Mouse (Mus musculus): ENCODE results near the gene Slc6a19.
"Not testable (repeated sequence)": the region's sequence is repeated elsewhere in the genome, so short reads cannot be mapped to it uniquely, and the experiment has no call there.

The Slc6a19 gene

GRCm38 (mm10) chr13:73713204-73713603 is 8.5 kb upstream of the Slc6a19 start:
- DNase-seq (ENCODE audit: low read depth, low spot score), result no peak

- peak; percentile 56 for DNase-seq (ENCODE audit: low read depth, low spot score)
These were observed 7.6 kb upstream of the Slc6a19 start for GRCm38 (mm10) chr13:73712228-73712627.

GRCm38 (mm10) chr13:73711803-73712202 is 7.1 kb upstream of the Slc6a19 start:
- DNase-seq (ENCODE audit: low read depth, low spot score), result no peak

GRCm38 (mm10) chr13:73711221-73711620 is 6.6 kb upstream of the Slc6a19 start:
- no peak for DNase-seq (ENCODE audit: low read depth, low spot score)

- DNase-seq (ENCODE audit: low read depth, low spot score), result no peak
These were observed 4.8 kb upstream of the Slc6a19 start for GRCm38 (mm10) chr13:73709491-73709890.

- DNase-seq (ENCODE audit: low read depth, low spot score), result not testable (repeated sequence)
These were observed 1.2 kb downstream of the Slc6a19 start for GRCm38 (mm10) chr13:73703486-73703885.

GRCm38 (mm10) chr13:73702776-73703175 is 1.9 kb downstream of the Slc6a19 start:
- no peak for DNase-seq (ENCODE audit: low read depth, low spot score)

GRCm38 (mm10) chr13:73701161-73701883 is 3.3 kb downstream of the Slc6a19 start:
- no peak for DNase-seq (ENCODE audit: low read depth, low spot score)

- no peak for DNase-seq (ENCODE audit: low read depth, low spot score)
These were observed 4.1 kb downstream of the Slc6a19 start for GRCm38 (mm10) chr13:73700554-73700953.

- DNase-seq (ENCODE audit: low read depth, low spot score), result no peak
These were observed 5.0 kb downstream of the Slc6a19 start for GRCm38 (mm10) chr13:73699714-73700113.

GRCm38 (mm10) chr13:73696529-73696928 is 8.1 kb downstream of the Slc6a19 start:
- no peak for DNase-seq (ENCODE audit: low read depth, low spot score)

- no peak for DNase-seq (ENCODE audit: low read depth, low spot score)
These were observed 9.7 kb downstream of the Slc6a19 start for GRCm38 (mm10) chr13:73694972-73695371.

- DNase-seq (ENCODE audit: low read depth, low spot score), result no peak
These were observed 11.3 kb downstream of the Slc6a19 start for GRCm38 (mm10) chr13:73693333-73693732.

- DNase-seq (ENCODE audit: low read depth, low spot score), result peak; percentile 36
These were observed 12.3 kb downstream of the Slc6a19 start for GRCm38 (mm10) chr13:73692249-73692868.

- no peak for DNase-seq (ENCODE audit: low read depth, low spot score)
These were observed 15.7 kb downstream of the Slc6a19 start for GRCm38 (mm10) chr13:73688934-73689333.

- DNase-seq (ENCODE audit: low read depth, low spot score), result no peak
These were observed 17.1 kb downstream of the Slc6a19 start for GRCm38 (mm10) chr13:73687601-73688000.

- no peak for DNase-seq (ENCODE audit: low read depth, low spot score)
These were observed 19.2 kb downstream of the Slc6a19 start for GRCm38 (mm10) chr13:73685502-73685901.

- peak; percentile 8 for DNase-seq (ENCODE audit: low read depth, low spot score)
These were observed 20.3 kb downstream of the Slc6a19 start for GRCm38 (mm10) chr13:73684412-73684811.

- DNase-seq (ENCODE audit: low read depth, low spot score), result peak; percentile 18
These were observed 21.0 kb downstream of the Slc6a19 start for GRCm38 (mm10) chr13:73683682-73684081.

- no peak for DNase-seq (ENCODE audit: low read depth, low spot score)
These were observed 22.4 kb downstream of the Slc6a19 start for GRCm38 (mm10) chr13:73682226-73682625.

- DNase-seq (ENCODE audit: low read depth, low spot score), result peak; percentile 63
These were observed 24.3 kb downstream of the Slc6a19 start for GRCm38 (mm10) chr13:73680394-73680793.

GRCm38 (mm10) chr13:73679311-73679710 is 25.4 kb downstream of the Slc6a19 start:
- no peak for DNase-seq (ENCODE audit: low read depth, low spot score)

GRCm38 (mm10) chr13:73677853-73678252 is 26.8 kb downstream of the Slc6a19 start, which contains the start of gene Slc6a18:
Gene Slc6a18 (minus strand): TSS chr13:73678023.
- DNase-seq (ENCODE audit: low read depth, low spot score), result no peak
